12 mouse cellular contexts compared by ENCODE assay signal in the genomic region with DNA sequence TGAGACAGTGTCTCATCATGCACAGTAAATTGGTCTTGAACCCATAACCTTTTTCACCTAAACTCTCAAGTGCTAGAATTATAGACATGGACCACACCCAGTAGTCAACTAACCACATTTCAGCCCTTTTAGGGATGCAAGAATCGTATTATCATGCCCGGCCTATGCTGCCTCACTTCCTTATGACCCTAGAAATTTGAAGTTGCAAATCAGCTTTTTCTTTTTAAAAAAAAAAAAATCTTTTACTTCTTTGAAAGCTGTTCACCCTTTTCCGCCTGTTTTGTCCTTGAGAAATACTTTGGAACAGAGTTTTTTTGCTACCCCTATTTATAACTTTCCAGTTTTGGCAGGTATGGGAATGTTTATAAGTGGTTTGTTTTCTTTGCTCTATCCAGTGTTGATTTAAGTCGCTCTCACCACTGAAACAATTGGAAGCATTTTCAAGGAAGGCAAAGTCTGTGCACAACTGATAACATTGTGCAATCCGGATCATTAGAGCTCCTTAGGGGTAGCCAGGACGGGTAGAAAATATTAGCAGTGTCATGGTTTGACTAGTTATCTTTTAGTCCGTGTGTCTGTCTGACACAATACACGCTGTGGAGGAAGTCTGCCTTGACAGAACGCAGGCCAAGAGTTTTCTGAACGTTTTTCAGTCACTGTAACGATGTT. TPM values are rescaled to one million over a fixed set of nuclear protein-coding genes. Genes with fewer than 3 reads are reported as not detected.
DNase-seq lines count a peak whose midpoint lies in the region; ATAC-seq and TF ChIP-seq lines count a peak whose summit lies in the region.
"Had no signal": no experiment of that assay in that cellular context is flagged by ENCODE, and none has a peak within 500 bp of the region (broad histone marks: within the 10 kb centered on the region; RNA-seq: fewer than 3 reads in every experiment).

No protein-coding gene starts in this region.

- no peak for TF ChIP-seq CTCF in gastrocnemius, adult 2 months (IDR thresholded peaks at IDR 0.05)

- peak overlapping the region; percentile 68 for H3K27ac ChIP-seq in gastrocnemius, adult 2 months
- peak overlapping the region; percentile 5; the same call in 1 of the 2 replicates for H3K27ac ChIP-seq in liver, embryonic 13.5 days

- no peak overlapping the region for H3K4me2 ChIP-seq in liver, embryonic 13.5 days
- H3K4me2 ChIP-seq: lung, embryonic 14.5 days had no signal

- H3K9ac ChIP-seq in liver, embryonic 13.5 days: no peak overlapping the region
- H3K9ac ChIP-seq: lung, embryonic 14.5 days had no signal

- intact Hi-C loops in gastrocnemius, adult 2 months (cut with DNase I): loop anchor here (5.0 kb wide), 1 partner anchor 83 kb away; no protein-coding TSS in a partner anchor

- peaks cover 6% of the 10 kb centered on the region for H3K27me3 ChIP-seq in megakaryocyte, embryonic 14.5 days (replicated peaks)
- H3K27me3 ChIP-seq in liver, embryonic 13.5 days: no peaks in the 10 kb centered on the region

- no peaks in the 10 kb centered on the region for H3K36me3 ChIP-seq in megakaryocyte, embryonic 14.5 days (replicated peaks; ENCODE audit: low read length)
- H3K36me3 ChIP-seq in liver, embryonic 13.5 days: no peaks in the 10 kb centered on the region
- H3K36me3 ChIP-seq: hindbrain, embryonic 10.5 days had no signal

- 9% methylated on average over 11 of the region's 11 CpGs for WGBS in liver, embryonic 13.5 days (ENCODE audit: insufficient replicate concordance)

- H3K9me3 ChIP-seq in megakaryocyte, embryonic 14.5 days: no peaks in the 10 kb centered on the region
- H3K9me3 ChIP-seq in liver, embryonic 13.5 days (replicated peaks): no peaks in the 10 kb centered on the region
- H3K9me3 ChIP-seq: hindbrain, embryonic 10.5 days had no signal

- H3K4me3 ChIP-seq in gastrocnemius, adult 2 months: no peak overlapping the region
- H3K4me3 ChIP-seq in megakaryocyte, embryonic 14.5 days (replicated peaks): peak overlapping the region; percentile 14
- H3K4me3 ChIP-seq in liver, embryonic 13.5 days (replicated peaks): no peak overlapping the region
- H3K4me3 ChIP-seq: hindbrain, embryonic 10.5 days had no signal

- no peak for ATAC-seq in megakaryocyte, adult 5-6 weeks (ENCODE audit: poor library complexity, severe bottlenecking)
- peak; percentile 77 for ATAC-seq in liver, embryonic 13.5 days (ENCODE audit: low read depth)

- H3K4me1 ChIP-seq in megakaryocyte, embryonic 14.5 days: peaks cover 73% of the 10 kb centered on the region
- peaks cover 42% of the 10 kb centered on the region for H3K4me1 ChIP-seq in liver, embryonic 13.5 days (replicated peaks)

- no peak for DNase-seq in gastrocnemius, adult 2 months
- DNase-seq in gastrocnemius, postnatal 10 days: no peak
- DNase-seq in liver, embryonic 13.5 days: peak; percentile 15
- no peak for DNase-seq in cerebellum, postnatal 25 days
- no peak for DNase-seq in spleen, adult 12 weeks (ENCODE audit: low spot score)
- DNase-seq in T-cell, adult 2 months (ENCODE audit: low spot score): no peak
- DNase-seq: cerebellum, postnatal 36 days; kidney, adult 11 months; lung, embryonic 14.5 days had no signal

RNA-seq across cellular contexts. Expression of gene Lifr, which starts 46.2 kb away (rescaled TPM):
- total RNA-seq in gastrocnemius, adult 2 months (2021): 10 to 100 TPM; 66.2 to 83.3 TPM
- 10 to 100 TPM; 48.4 to 55.9 TPM for total RNA-seq in gastrocnemius, postnatal 10 days (2021)
- polyA plus RNA-seq in megakaryocyte, embryonic 14.5 days (2012; ENCODE audit: insufficient read depth, low replicate concordance): 18.9 TPM in 1 of 2 replicates, not detected in the other
- total RNA-seq in megakaryocyte, adult 5-6 weeks (2015): 7.3 and 9.2 TPM in 2 replicates
- 8.4 and 10.0 TPM in 2 replicates for total RNA-seq in megakaryocyte, adult 5-6 weeks (2017)
- polyA plus RNA-seq in liver, embryonic 13.5 days (2015; fragmentation: Nextera tagmentation; extraction: Ambion mirVana): 20.5 and 24.9 TPM in 2 replicates

Comparison
In these comparisons a context has a peak if more than half of its experiments do, and no peak if none do; other contexts are left out.
1. RNA of gene Lifr, which starts 46.2 kb away (total RNA-seq): 66.2 to 83.3 TPM in gastrocnemius, adult 2 months and 48.4 to 55.9 TPM in gastrocnemius, postnatal 10 days; 7.3 to 10.0 TPM in megakaryocyte, adult 5-6 weeks; every median in the first group is over 4 times any median in the second.